Mouse (Mus musculus): Measurements from ENCODE around the gene Clec4d. TPM values are rescaled to one million over a fixed set of nuclear protein-coding genes. Genes with fewer than 3 reads are reported as not detected.

Gene Clec4d
- polyA plus RNA-seq, 1 experiment: not detected

DNA sequence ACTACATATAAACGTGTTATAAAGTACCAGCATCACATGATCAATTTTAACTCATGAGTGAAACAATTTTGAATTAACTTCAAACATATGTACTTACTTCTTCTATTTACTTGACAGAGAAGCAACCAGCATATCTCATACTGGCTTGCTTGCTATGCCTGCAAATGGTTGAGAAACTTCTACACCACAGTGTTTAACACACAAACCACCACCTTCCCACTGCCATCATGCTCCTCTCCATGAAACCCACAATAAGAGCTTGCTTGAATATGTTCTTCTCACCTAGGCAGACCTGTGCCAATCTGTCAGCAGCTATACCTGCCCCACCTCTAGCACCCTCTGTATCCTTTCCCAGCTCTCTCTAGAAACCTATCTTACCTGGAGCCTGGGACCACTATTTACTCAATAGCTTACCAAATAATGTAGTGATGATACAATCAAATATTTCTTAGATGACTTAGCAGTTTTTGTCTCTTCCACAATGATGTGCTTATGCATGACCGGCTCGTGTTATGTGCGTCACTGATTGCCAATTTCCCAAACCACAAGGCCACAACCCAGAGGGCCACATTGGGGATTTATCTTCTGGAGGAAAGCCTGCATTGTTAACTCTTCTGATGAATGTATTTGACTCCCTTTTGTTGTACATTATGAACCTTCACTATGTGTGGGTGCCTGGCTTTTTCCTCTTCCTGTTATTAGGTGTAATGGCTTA, 1.9 kb upstream of the Clec4d start:
- Histone ChIP-seq H3K4me3 (replicated peaks) (no peak overlapping the region), H3K4me1 (ENCODE audit: control insufficient read depth) (peaks cover 12% of the 10 kb centered on the region), H3K9me3 (ENCODE audit: control insufficient read depth, low read length) (no peaks in the 10 kb centered on the region), H3K36me3 (ENCODE audit: control insufficient read depth) (no peaks in the 10 kb centered on the region), H3K27me3 (ENCODE audit: control insufficient read depth) (no peaks in the 10 kb centered on the region)
- TF ChIP-seq GATA1 (IDR thresholded peaks at IDR 0.05; ENCODE audit: low read length) (no peak), TAL1 (IDR thresholded peaks at IDR 0.05; ENCODE audit: low read length) (no peak)

DNA sequence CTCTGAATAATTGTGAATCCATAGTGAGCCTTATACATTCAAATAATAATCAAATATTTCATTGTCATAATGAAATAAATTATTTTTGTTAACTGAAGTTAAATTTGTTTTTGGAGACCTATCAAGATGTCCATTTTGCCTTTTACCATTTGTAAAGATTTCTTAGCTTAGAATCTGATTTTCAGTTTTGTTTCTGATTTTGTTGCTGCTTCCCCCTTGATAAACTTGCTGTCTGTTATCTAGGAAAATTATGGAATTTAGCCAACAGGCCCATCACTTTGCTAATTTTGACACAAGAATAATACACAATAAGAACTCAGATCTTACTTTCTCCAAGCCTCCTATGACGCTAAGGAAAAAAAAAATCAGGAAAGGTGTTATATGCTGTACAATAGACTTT, 1.0 kb upstream of the Clec4d start:
- TF ChIP-seq TAL1 (IDR thresholded peaks at IDR 0.05; ENCODE audit: low read length) (no peak), GATA1 (IDR thresholded peaks at IDR 0.05; ENCODE audit: low read length) (no peak)
- Histone ChIP-seq H3K9me3 (ENCODE audit: control insufficient read depth, low read length) (no peaks in the 10 kb centered on the region), H3K36me3 (ENCODE audit: control insufficient read depth) (no peaks in the 10 kb centered on the region), H3K27me3 (ENCODE audit: control insufficient read depth) (no peaks in the 10 kb centered on the region), H3K4me1 (ENCODE audit: control insufficient read depth) (peaks cover 20% of the 10 kb centered on the region), H3K4me3 (replicated peaks) (no peak overlapping the region)

DNA sequence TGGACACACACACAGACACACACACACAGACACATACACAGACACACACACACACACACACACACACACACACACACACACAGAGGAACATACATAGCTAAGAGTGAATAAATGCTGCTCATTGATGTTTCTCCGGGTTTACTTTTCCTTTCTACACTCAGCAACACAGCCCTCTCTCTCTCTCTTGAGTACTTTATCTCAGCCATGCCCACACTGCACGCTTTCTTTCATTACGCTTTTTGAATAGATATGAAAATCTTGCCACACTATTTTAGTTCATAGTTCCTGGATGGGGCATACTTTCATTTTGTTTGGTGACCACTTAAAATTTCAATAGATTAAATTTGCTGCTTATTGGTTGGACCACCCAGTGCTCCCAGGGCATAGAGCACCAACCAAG, 2.3 kb downstream of the Clec4d start:
- Histone ChIP-seq H3K4me3 (replicated peaks) (no peak overlapping the region), H3K4me1 (ENCODE audit: control insufficient read depth) (peaks cover 33% of the 10 kb centered on the region), H3K27me3 (ENCODE audit: control insufficient read depth) (no peaks in the 10 kb centered on the region)

DNA sequence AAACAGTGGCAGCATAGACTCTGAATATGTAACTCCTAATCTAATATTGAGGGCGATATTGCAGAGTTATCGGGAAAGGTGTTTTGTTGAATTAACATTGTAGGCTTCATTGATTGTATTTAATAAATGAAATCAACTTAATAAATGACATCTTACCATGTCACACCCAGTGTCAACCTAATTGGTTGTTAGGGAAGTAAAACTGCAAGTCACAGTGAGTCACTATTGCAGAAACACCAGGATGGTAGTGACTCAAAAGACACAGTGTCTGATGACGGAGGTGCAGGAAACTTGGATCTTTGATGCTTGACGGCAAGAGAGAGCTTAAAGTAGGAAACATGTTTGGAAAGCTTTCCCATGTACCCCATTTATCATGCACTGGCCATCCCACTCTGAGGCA, 3.9 kb downstream of the Clec4d start:
- H3K36me3 ChIP-seq (ENCODE audit: control insufficient read depth): no peaks in the 10 kb centered on the region
- no peaks in the 10 kb centered on the region for H3K9me3 ChIP-seq (ENCODE audit: control insufficient read depth, low read length)
- no peaks in the 10 kb centered on the region for H3K27me3 ChIP-seq (ENCODE audit: control insufficient read depth)
- no peak overlapping the region for H3K4me3 ChIP-seq (replicated peaks)
- H3K4me1 ChIP-seq (ENCODE audit: control insufficient read depth): peaks cover 28% of the 10 kb centered on the region
- no peak for TF ChIP-seq GATA1 (IDR thresholded peaks at IDR 0.05; ENCODE audit: low read length)
- TF ChIP-seq TAL1 (IDR thresholded peaks at IDR 0.05; ENCODE audit: low read length): no peak

More for the DNA sequence above, 2.3 kb downstream of the Clec4d start:
- Histone ChIP-seq H3K9me3 (ENCODE audit: control insufficient read depth, low read length) (no peaks in the 10 kb centered on the region), H3K36me3 (ENCODE audit: control insufficient read depth) (no peaks in the 10 kb centered on the region)
- no peak for TF ChIP-seq TAL1 (IDR thresholded peaks at IDR 0.05; ENCODE audit: low read length)
- no peak for TF ChIP-seq GATA1 (IDR thresholded peaks at IDR 0.05; ENCODE audit: low read length)

DNA sequence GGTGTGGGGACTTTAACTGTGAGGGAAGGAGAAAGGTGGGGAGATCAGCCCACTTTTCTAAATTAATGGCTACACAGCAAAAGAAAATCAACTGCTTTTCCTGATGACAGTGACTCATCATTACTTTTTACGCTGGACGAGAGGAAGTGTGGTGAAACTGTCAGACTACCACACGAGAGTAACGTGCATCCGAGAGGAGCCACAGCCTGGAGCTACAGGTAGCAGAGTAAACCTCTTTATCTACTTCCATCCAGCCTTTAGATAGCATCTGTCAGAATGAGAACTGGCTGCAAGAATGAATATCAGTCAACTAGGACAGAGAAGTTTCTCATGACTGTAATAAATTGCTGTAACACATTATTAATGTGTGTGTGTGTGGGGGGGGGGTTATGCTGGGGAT, 5.0 kb downstream of the Clec4d start:
- Histone ChIP-seq H3K4me1 (ENCODE audit: control insufficient read depth) (peaks cover 28% of the 10 kb centered on the region), H3K4me3 (replicated peaks) (no peak overlapping the region), H3K27me3 (ENCODE audit: control insufficient read depth) (no peaks in the 10 kb centered on the region), H3K9me3 (ENCODE audit: control insufficient read depth, low read length) (no peaks in the 10 kb centered on the region), H3K36me3 (ENCODE audit: control insufficient read depth) (no peaks in the 10 kb centered on the region)
- TF ChIP-seq GATA1 (IDR thresholded peaks at IDR 0.05; ENCODE audit: low read length): no peak

DNA sequence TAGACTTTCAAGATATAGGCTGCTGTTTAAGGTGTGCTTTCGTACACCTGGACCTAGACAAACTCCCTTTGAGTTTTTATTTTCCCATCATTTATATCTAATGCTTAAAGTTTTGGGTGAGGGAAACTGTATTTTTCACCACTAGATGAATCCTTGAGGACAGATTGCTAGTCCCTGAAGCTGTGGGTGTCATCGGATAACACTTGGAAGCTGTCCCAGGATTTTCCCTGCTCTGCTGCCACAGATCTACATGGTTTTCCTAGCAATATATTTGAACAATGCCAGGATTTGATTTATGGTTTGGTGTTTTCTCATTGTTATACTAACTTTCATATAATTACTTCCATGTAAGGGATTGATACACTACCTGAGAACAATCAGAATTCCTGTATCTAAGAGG, 17.5 kb downstream of the Clec4d start:
- Histone ChIP-seq H3K4me1 (ENCODE audit: control insufficient read depth) (no peaks in the 10 kb centered on the region), H3K36me3 (ENCODE audit: control insufficient read depth) (no peaks in the 10 kb centered on the region), H3K9me3 (ENCODE audit: control insufficient read depth, low read length) (no peaks in the 10 kb centered on the region), H3K4me3 (replicated peaks) (no peak overlapping the region), H3K27me3 (ENCODE audit: control insufficient read depth) (no peaks in the 10 kb centered on the region)
- no peak for TF ChIP-seq GATA1 (IDR thresholded peaks at IDR 0.05; ENCODE audit: low read length)
- TF ChIP-seq TAL1 (IDR thresholded peaks at IDR 0.05; ENCODE audit: low read length): no peak

DNA sequence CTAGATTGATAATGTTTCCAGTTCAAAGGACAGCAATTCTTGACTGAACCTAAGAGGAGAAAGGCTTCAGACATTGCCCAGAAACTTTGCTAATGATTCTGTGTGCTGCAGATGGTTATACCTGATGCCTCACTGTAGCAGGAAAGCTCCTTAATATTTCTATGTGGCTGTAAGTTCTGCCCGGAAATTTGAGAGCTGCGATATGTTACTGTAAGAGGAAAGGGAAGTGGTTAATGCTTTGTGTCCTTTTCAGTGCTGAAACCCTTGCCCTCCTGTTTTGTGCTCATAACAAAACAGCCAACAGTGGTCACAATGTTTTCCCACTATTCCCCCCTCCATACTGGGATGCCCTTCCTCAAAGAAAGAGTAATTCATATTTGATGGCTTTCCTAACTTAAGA, 24.4 kb downstream of the Clec4d start:
- peaks cover 26% of the 10 kb centered on the region for H3K4me1 ChIP-seq (ENCODE audit: control insufficient read depth)
- TF ChIP-seq GATA1 (IDR thresholded peaks at IDR 0.05; ENCODE audit: low read length): no peak
- no peak for TF ChIP-seq TAL1 (IDR thresholded peaks at IDR 0.05; ENCODE audit: low read length)
- no peak overlapping the region for H3K4me3 ChIP-seq (replicated peaks)
- no peaks in the 10 kb centered on the region for H3K27me3 ChIP-seq (ENCODE audit: control insufficient read depth)
- H3K36me3 ChIP-seq (ENCODE audit: control insufficient read depth): no peaks in the 10 kb centered on the region
- no peaks in the 10 kb centered on the region for H3K9me3 ChIP-seq (ENCODE audit: control insufficient read depth, low read length)

DNA sequence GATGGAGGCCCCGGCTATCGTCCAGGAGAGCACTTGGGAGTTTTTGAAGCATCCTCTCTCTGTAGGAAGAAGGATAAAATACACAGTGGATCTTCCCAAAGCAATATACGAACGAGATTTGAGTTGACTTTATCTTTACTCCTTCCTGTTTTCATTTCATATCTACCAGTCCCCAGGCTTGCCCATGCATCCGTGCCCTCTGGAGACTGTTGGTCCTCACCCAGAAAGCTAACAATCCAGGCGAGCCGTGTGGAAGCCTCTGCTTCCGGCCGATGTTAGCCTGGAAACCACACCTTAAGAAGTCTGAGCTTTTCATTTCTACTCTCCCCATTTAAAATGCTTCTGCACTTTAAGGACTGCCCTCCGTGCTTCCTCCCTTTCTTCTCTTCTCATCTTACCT, 27.0 kb downstream of the Clec4d start:
- Histone ChIP-seq H3K36me3 (ENCODE audit: control insufficient read depth) (no peaks in the 10 kb centered on the region), H3K4me1 (ENCODE audit: control insufficient read depth) (peaks cover 50% of the 10 kb centered on the region), H3K27me3 (ENCODE audit: control insufficient read depth) (no peaks in the 10 kb centered on the region), H3K9me3 (ENCODE audit: control insufficient read depth, low read length) (no peaks in the 10 kb centered on the region), H3K4me3 (replicated peaks) (peak overlapping the region; percentile 19)
- no peak for TF ChIP-seq TAL1 (IDR thresholded peaks at IDR 0.05; ENCODE audit: low read length)
- TF ChIP-seq GATA1 (IDR thresholded peaks at IDR 0.05; ENCODE audit: low read length): no peak

DNA sequence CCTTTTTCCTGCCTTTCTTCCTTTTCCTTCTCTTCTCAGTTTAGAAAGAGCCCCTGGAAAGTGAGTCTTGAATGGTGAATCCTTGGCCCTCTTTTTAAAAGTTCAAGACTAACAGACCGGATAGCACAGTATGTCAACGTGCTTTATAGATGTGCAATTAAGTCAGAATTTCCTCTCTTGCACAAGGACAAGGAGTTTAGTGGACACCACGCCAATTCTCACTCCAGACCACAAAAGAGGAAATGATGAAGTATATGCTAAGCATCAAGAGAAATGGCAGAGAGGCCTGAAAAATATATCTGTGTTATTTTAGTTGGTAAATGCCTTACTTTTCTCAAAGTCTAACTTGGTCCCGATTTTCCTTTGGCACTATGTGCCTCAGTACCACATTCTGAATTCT, 27.8 kb downstream of the Clec4d start, which contains the start of gene Clec4e:
Gene Clec4e, minus strand, starts transcription at position 118 of the 400 bp plus-strand sequence.
- Histone ChIP-seq H3K27me3 (ENCODE audit: control insufficient read depth) (no peaks in the 10 kb centered on the region), H3K4me3 (replicated peaks) (peak within 1 kb of the TSS; percentile 19), H3K36me3 (ENCODE audit: control insufficient read depth) (no peaks in the 10 kb centered on the region), H3K4me1 (ENCODE audit: control insufficient read depth) (peaks cover 57% of the 10 kb centered on the region), H3K9me3 (ENCODE audit: control insufficient read depth, low read length) (no peaks in the 10 kb centered on the region)
- TF ChIP-seq TAL1 (IDR thresholded peaks at IDR 0.05; ENCODE audit: low read length) (no peak), GATA1 (IDR thresholded peaks at IDR 0.05; ENCODE audit: low read length) (no peak)

Data from erythroblast, embryonic 14.5 days (primary cell).